Mouse (Mus musculus) spleen, postnatal 10 days (tissue): ENCODE results near the gene H2-K1.

Source experiments
- DNase-seq, 2 experiments: peaks; one replicate each; pipeline ENCODE4 v3.0.0; 2021 to 2022; ENCODE audit warnings: low spot score in 2 of 2

The H2-K1 gene

GRCm38 (mm10) chr17:34000150-34000537, at the start of gene H2-K1:
H2-K1 (minus strand) TSS chr17:34000347.
- peak; percentile 79 to 92 for DNase-seq

DNA sequence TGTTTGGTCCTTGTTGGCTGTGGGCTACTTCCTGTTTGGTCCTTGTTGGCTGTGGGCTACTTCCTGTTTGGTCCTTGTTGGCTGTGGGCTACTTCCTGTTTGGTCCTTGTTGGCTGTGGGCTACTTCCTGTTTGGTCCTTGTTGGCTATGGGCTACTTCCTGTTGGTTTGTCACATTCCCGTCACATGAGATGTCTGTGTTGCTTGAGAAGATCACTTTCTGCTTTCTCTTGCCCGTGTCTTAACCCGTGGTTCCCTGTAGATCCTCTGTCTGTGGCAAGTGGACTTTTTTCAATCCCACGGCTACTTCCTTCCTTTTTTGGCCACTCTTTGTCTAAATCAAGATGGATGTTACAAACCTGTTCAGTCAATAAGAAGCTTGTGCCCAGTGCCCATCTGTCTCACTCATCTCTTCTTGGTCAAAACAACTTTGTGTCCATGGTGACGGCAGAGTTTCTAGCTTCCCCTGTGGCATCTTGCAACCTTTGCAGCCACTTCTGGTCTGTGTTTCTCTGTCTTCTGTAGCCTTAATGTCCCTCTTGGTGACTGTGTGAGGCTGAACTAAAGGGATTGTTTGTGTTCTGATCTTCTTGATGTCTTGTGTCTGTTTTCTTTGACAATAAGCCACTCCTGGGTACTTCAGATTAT, 47.4 kb upstream of the H2-K1 start:
- no peak for DNase-seq

DNA sequence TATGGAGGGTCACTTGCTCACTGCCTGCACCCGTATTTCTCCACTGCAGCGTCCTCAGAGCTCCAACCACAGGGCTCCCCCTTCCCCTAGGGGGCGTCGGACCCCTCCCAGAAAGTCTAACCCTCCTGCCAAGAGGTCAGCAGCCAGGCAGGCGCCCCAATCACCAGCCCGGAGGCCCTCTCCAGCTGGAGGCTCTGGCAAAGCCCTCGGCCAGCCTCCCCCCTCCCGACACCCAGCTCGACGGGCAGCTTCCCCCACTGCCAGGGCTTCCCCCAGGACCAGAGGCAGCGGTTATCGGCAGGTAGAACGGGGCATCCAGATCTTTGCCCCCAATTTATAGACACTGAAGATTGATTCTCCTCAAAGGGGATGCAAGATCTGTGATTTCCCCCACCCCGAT, 45.8 kb upstream of the H2-K1 start:
- DNase-seq = no peak

DNA sequence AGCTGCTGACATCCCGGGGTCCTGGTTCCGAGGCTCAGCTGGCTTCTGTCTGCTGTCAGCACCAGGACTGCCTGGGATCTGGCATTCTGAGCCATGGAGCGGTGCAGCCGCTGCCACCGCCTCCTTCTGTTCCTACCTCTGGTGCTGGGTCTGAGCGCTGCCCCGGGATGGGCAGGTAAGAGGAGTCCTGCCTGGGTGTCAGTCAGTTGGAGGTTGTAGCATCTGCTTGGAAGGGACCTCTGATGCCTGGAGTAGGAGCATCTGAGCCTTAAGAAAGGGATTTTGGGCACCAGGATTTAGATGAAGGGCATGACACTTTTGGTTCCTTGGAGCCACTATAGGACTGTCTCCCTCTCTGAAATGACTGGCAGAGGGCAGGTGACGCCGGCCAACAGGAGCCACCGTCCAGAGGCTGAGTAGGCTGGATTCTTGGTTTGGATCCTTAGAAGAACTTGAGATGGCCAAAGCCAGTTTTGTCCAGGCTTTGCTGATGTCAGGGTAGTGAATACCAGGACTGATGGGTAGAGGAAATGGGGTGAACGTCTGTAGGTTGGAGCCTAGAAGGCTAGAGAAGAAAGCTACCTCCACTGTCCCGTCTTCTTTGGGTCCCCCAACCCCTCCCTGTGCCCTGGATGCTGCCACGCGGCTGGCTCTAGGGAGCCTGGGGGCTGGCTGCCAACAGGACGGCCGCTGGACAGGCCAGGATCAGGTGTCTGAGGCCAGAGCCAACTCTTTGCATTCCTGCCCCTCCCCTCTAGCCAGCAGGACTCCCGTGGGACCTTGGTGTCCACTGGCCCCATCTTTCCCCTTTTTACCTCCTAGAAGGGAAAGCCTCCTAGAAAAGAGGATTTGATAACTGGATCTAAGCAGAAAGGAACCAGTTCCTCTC, 39.7 kb upstream of the H2-K1 start:
- DNase-seq = no peak

DNA sequence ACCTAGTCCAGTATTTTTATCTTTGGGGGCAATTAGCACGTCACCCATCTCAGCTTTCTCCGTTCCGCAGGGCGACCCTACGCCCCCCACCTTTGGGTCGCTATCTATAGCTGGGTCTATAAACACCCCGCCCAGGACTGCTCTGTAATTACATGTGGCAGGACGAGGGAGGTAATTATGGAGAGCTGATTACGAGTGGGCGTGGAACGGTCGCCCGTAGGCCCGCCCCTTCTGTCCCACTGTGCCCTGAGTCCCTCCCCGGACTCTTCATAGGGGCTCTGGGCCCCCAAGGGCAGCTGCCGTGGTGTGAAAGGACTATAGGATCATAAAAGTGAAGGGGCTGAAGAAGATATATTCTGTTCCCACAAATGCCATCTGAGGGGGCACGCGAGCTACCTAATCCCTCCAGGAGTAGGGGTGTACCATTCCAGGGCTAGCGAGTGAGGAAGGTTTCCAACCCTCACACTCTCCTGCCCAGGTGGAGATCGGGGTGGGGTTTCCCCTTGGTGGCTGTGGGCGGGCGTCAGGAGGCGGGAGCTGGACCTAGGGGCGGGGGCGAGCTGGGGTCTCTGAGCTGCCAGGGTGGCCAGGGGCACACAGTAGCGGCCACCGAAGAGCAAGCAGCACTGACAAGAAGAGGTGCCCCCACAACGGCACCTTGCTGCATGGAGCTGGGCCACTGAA, 38.9 kb upstream of the H2-K1 start, which contains the start of gene Col11a2:
Gene Col11a2 (plus strand): TSS at position 560 of the 684 bp plus-strand sequence.
- DNase-seq = no peak

DNA sequence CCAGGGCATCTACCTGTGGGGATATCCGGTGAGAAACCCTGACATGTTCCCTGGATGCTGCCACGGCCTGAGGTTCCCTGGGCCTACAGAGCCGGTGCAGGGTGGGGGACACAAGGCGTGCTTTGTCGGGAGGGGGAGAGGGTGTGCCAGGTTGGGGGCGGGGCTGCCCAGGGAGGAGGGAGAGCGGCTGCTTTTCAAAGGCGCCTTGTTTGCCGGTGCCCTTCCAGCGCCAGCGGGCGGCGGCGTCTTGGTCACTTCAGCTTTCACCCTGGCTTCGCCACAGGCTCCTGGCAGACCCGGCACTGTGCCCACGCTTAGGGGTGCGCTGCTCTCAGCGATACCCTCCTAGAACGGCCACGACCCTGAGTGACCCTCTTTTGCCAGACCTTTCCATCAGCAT, 38.3 kb upstream of the H2-K1 start:
- no peak for DNase-seq

DNA sequence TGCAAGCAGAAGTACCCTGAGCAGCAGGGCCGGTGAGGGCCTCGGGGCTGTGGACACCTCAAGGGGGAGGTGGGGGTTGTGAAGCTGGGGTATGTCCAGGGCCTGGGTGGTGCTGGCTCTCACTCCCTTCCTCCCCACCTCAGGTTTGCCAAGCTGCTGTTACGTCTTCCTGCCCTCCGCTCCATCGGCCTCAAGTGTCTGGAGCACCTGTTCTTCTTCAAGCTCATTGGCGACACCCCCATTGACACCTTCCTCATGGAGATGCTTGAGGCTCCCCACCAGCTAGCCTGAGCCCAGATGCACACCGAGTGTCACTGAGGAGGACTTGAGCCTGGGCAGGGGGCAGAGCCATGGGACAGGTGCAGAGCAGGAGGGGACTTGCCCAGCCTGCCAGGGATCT, 37.1 kb upstream of the H2-K1 start:
- no peak for DNase-seq

DNA sequence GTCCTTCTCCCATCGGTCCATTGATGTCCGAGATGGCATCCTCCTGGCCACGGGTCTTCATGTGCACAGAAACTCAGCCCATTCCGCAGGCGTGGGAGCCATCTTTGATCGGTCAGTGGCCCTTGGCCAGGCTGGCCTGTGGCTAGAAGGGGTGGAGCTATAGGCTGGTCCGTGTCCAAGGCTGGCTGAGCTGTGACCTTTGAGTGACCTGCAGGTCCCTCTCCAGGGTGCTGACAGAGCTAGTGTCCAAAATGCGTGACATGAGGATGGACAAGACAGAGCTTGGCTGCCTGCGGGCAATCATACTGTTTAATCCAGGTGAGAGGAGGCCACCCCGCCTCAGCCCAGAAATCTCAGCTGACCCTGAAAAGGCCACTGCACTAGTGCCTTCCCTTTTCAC, 36.5 kb upstream of the H2-K1 start:
- DNase-seq = no peak

- DNase-seq = no peak
These were observed 35.4 kb upstream of the H2-K1 start for GRCm38 (mm10) chr17:34035517-34035916.

- DNase-seq = peak; percentile 77 to 89
These were observed 33.9 kb upstream of the H2-K1 start for GRCm38 (mm10) chr17:34034064-34034463.

DNA sequence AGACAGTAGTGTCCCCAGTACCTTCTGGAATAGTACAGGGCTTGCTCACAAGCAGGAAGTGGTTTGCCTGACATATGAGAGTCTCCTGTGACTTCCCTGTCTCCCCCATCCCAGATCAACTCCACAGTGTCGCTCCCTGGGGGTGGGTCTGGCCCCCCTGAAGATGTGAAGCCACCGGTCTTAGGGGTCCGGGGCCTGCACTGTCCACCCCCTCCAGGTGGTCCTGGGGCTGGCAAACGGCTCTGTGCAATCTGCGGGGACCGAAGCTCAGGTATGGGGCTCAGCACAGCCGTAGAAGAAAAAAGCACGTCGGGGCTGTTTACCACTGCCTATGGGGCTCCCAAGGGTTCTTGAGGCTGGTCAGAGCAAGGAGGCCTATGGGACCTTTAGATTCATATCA, 33.3 kb upstream of the H2-K1 start:
- DNase-seq = peak in 1 of 2 experiments; percentile 23

DNA sequence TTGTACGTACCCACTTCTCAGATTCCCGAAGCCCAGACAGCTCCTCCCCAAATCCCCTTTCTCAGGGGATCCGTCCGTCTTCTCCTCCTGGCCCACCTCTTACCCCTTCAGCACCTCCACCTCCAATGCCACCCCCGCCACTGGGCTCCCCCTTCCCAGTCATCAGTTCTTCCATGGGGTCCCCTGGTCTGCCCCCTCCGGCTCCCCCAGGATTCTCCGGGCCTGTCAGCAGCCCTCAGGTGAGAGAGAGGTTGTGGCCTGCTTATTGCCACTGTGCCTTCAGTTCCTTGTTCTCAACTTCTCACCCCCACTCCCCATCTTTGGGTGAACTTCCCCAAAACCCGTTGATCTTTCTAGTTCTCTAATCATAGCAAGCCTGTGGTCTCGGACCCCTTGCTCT, 32.7 kb upstream of the H2-K1 start:
- peak; percentile 51 to 54 for DNase-seq

DNA sequence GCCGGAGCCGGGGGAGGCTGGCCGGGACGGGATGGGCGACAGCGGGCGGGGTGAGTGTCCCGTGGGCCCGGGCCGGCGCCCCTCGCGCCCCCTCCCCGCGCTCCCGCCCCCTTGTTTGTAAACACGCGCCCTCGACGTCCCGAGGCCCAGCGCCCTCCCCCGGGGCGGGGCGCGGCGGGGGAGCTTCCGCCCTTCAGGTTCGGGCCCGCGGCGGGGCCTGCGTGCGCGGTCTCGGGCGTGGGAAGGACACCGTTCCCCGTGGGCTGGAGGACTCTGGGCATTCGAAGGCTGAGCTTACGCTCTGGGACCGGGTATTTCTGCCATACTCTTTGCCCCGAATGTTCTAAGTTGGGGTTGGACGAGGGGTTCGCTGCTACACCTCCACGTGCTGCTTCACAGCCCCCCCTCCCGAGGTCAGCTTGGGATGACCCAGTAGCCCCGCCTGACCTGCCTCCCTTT, 32.1 kb upstream of the H2-K1 start:
- peak; percentile 73 to 81 for DNase-seq

DNA sequence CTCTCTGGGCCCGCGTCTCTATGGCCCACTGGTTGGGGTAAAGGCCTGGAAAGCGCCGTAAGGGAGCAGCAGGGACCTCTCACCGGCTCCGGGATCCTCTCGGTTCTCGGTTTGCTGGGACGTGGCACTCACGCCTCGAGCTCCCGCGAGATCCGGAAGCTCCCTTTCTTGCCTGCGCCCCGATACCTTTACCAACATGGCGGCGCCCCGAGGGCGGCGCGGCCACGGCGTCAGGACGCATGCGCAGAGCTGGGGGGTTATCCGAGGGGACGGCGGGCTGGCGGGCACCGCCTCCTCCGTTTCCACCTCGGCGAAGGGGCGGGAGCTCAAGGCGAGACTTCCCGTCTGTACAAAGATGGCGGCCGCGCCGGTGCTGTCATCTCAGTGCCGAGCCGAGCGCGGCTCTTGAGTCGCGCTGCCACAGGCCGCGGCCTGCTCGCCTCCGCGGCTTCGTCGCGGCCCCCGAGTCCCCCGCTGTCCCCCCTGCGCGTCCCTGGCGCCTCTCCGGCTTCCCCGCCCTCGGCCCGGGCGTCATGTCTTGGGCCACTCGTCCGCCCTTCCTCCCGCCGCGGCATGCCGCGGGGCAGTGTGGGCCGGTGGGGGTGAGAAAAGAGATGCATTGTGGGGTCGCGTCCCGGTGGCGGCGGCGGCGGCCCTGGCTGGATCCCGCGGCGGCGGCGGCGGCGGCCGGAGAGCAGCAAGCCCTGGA, 31.5 kb upstream of the H2-K1 start, which contains the start of the genes Slc39a7 and Rxrb:
Gene Slc39a7 (minus strand): TSS at position 218 of the 709 bp plus-strand sequence.
Gene Rxrb (plus strand): TSS at position 348 of the 709 bp plus-strand sequence.
- DNase-seq = peak; percentile 97 to 99

DNA sequence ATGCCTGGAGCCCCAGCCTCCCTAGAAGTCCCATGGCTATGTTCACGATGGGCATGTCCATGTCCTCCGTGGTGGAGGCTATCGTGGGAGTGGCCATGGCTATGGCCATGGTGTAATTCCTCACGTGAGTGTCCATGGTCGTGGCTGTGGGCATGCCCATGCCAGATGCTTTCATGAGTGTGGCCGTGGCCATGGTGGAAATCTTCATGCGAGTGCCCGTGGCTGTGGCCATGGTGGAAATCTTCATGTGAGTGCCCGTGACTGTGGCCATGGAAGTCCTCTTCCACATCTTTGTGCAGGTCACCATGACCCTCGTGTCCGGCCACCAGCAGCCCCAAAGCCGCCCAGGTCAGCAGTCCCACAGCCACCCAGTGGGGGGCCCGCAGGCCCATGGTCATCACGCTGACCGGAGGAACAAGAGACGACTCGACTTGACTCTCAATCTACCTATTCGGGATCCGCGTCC, 30.7 kb upstream of the H2-K1 start:
- peak in 1 of 2 experiments; percentile 28 for DNase-seq

GRCm38 (mm10) chr17:34029890-34030595, 29.9 kb upstream of the H2-K1 start:
- DNase-seq = peak in 1 of 2 experiments; percentile 15

DNA sequence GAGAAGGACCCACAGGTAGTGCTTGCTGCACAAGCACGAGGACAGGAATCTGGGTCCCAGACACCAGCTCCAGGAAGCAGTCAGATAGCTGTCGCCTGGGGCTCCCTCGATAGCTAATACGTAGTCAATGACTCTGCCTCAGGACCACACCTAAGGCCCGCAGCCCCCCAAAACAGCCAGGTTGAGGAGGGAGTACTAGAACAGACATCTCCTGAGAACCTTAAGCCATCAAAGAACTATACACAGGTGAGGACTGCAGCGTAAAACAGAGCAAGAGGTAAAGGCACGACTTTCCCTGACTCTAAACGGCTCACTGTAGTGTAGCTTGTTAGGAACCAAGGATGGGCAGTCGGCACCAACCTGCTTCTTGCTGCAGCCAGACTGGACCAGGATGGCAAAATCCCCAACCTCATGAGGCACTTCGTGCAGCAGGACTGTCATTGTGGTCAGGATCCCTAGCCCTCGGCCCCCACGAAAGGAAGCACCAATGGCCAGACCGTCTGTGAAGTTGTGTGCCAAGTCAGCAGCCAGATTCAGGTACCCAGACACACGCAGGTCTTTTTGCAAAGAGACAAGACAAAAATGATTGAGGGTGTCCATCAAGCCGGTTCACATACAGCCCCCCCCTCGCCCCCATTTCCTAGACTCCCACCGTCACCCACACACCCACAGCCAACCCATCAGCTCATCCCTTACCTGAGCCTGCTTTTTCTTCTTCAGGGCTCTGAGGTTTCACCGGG, 29.2 kb upstream of the H2-K1 start:
- DNase-seq = peak in 1 of 2 experiments; percentile 12

- DNase-seq = no peak
These were observed 28.5 kb upstream of the H2-K1 start for GRCm38 (mm10) chr17:34028501-34029149.

- peak; percentile 89 to 92 for DNase-seq
These were observed 27.6 kb upstream of the H2-K1 start, which contains the start of gene H2-Ke6 for GRCm38 (mm10) chr17:34027656-34028223. H2-Ke6 (minus strand) TSS chr17:34028060.
